Mouse (Mus musculus) ES-E14 (cell line): ENCODE results near the gene E2f2. TPM values are rescaled to one million over a fixed set of nuclear protein-coding genes. Genes with fewer than 3 reads are reported as not detected.

Experiments
- DNase-seq: peaks from one replicate; pipeline ENCODE4 v3.0.0-alpha.2; 2013; ENCODE audit warnings: low read depth, low spot score
- H3K27ac ChIP-seq: 2 replicates; pipeline ENCODE4 v1.5.1; 2012; ENCODE audit warnings: low read depth, mild to moderate bottlenecking, low read length, moderate library complexity, mixed read lengths; ENCODE audit not compliant: poor library complexity, insufficient read depth, severe bottlenecking
- H3K36me3 ChIP-seq: 2 replicates; pipeline ENCODE4 v1.6.1; 2012; ENCODE audit warnings: mild to moderate bottlenecking, low read length, moderate library complexity, mixed read lengths; ENCODE audit not compliant: control insufficient read depth, poor library complexity, insufficient read depth, severe bottlenecking
- H3K4me1 ChIP-seq, 2 experiments: fragments of 150-350 bp in 1 of 2; sonication (generic) in 1 of 2; 2 replicates each; pipeline ENCODE4 v1.6.1; 2012; ENCODE audit warnings: low read length in 2 of 2, mild to moderate bottlenecking in 1 of 2, mixed read lengths in 1 of 2; ENCODE audit not compliant: control insufficient read depth in 2 of 2, insufficient read depth in 2 of 2, poor library complexity in 1 of 2
- H3K4me3 ChIP-seq, 2 experiments: fragments of 150-350 bp in 1 of 2; sonication (generic) in 1 of 2; 2 replicates each; pipeline ENCODE4 v1.5.1; 2012; ENCODE audit warnings: low read length in 2 of 2, low read depth in 1 of 2, mild to moderate bottlenecking in 1 of 2, mixed read lengths in 1 of 2; ENCODE audit not compliant: insufficient read depth in 1 of 2, poor library complexity in 1 of 2, severe bottlenecking in 1 of 2
- H3K9ac ChIP-seq: 2 replicates; pipeline ENCODE4 v1.6.1; 2012; ENCODE audit warnings: low read depth, mild to moderate bottlenecking, low read length, mixed read lengths; ENCODE audit not compliant: poor library complexity, insufficient read depth, severe bottlenecking
- H3K9me3 ChIP-seq: fragments of 150-350 bp; sonication (generic); 2 replicates; pipeline ENCODE4 v1.6.1; 2012; ENCODE audit warnings: low read depth, mild to moderate bottlenecking, low read length; ENCODE audit not compliant: control insufficient read depth, insufficient read depth
- CHD2 ChIP-seq: IDR thresholded peaks from 2 replicates; pipeline ENCODE4 v1.6.1; 2014; ENCODE audit warnings: mild to moderate bottlenecking, low read depth, low read length, inconsistent platforms
- HCFC1 ChIP-seq: IDR thresholded peaks from 2 replicates; pipeline ENCODE4 v1.6.1; 2012; ENCODE audit warnings: low read length, inconsistent platforms, borderline replicate concordance; ENCODE audit not compliant: insufficient read depth
- MAFK ChIP-seq: IDR thresholded peaks from 2 replicates; pipeline ENCODE4 v1.6.1; 2014; ENCODE audit warnings: mild to moderate bottlenecking, low read depth, low read length, inconsistent platforms; ENCODE audit not compliant: insufficient read depth
- ZC3H11A ChIP-seq: IDR thresholded peaks from 2 replicates; pipeline ENCODE4 v1.6.1; 2012; ENCODE audit warnings: low read depth, mild to moderate bottlenecking, inconsistent platforms, low read length, borderline replicate concordance
- ZNF384 ChIP-seq: IDR thresholded peaks from 2 replicates; pipeline ENCODE4 v1.6.1; 2012; ENCODE audit warnings: low read depth, low read length, inconsistent platforms
- in situ Hi-C, 2 experiments: fragments of 600-800 bp; cut with MboI; formaldehyde crosslinking; loops; one replicate each; pipeline ENCODE4 v1.15.1; 2025; ENCODE audit warnings: low sequenced_read_pairs in 2 of 2, inconsistent platforms in 1 of 2; ENCODE audit not compliant: unreplicated experiment in 2 of 2
- total RNA-seq: library from RNA; depleted of rRNA; stranded (reverse); fragments of 300-350 nt; gene quantifications from 2 replicates; pipeline ENCODE4 v1.2.3, GENCODE M21; 2012

E2f2 gene
- total RNA-seq, 1 experiment: 7.5 TPM

GRCm38 (mm10) chr4:136140327-136141250 lies 31.6 kb upstream of the E2f2 start:
- Histone ChIP-seq H3K36me3 (no peaks in the 10 kb centered on the region; the same call in 1 of the 2 replicates), H3K9ac (no peak overlapping the region), H3K27ac (no peak overlapping the region), H3K4me1 (peaks cover 3 to 5% of the 10 kb centered on the region in 2 experiments; a peak in 2 of 4 replicates), H3K4me3 (peak overlapping the region in 1 of 2 experiments; percentile 39; a peak in 2 of 4 replicates), H3K9me3 (no peaks in the 10 kb centered on the region)
- DNase-seq: peak; percentile 80
- in situ Hi-C loops: no loop called here
- no peak for TF ChIP-seq ZNF384
- no peak for TF ChIP-seq MAFK
- 0 out of 2 replicates have a peak, but pooled peaks have one; percentile 35 for TF ChIP-seq HCFC1
- TF ChIP-seq ZC3H11A: no peak
- no peak for TF ChIP-seq CHD2

- no peak overlapping the region for H3K9ac ChIP-seq
- no peaks in the 10 kb centered on the region; the same call in 1 of the 2 replicates for H3K36me3 ChIP-seq
- H3K4me1 ChIP-seq: peaks cover 3 to 8% of the 10 kb centered on the region in 2 experiments; a peak in 3 of 4 replicates
- in situ Hi-C loops: no loop called here
- H3K9me3 ChIP-seq: no peaks in the 10 kb centered on the region
- TF ChIP-seq CHD2 (no peak), HCFC1 (no peak), MAFK (no peak), ZC3H11A (no peak), ZNF384 (no peak)
- H3K4me3 ChIP-seq: no peak overlapping the region
- DNase-seq: no peak
- no peak overlapping the region for H3K27ac ChIP-seq
Observed at GRCm38 (mm10) chr4:136142267-136143192, 29.7 kb upstream of the E2f2 start.

DNA sequence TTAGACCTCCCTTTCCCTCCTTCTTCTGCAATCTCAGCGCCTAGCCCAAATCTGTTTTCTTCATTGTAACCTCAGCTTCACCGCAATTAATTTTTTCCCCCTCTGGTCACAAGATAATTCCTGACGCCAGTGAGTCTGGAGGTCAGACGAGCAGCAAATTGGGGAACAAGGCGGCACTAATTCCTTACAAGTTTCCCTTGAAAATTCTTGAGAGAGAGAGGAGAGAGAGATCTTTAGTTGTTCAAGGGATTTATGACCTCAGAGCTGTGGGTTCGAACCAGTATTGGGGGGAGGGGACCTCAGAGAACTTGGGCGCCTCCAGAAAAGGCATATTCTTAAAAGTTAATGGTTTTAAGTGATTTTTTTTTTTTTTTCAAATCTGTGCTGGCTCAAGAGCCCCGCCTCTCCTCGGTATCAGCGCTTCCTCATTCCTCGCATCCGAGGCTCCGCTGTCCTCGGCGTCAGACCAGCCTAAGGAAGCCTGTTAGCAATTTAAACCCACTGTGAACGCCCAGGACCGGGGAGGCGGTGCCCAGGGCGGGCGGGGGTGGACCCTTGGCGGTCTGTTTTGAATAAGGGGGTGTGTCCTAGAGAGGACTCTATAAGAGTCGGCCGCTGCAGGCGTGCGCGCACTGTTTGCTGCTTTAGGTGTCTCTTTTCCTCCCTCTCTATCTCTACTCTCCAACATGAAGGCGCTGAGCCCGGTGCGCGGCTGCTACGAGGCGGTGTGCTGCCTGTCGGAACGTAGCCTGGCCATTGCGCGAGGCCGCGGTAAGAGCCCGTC lies 28.8 kb upstream of the E2f2 start, which contains the start of gene Id3:
TSS of gene Id3 (plus strand) at position 305 of the 784 bp plus-strand sequence.
- Histone ChIP-seq H3K36me3 (no peaks in the 10 kb centered on the region; the same call in 1 of the 2 replicates), H3K4me3 (peak within 1 kb of the TSS; percentile 73 to 75), H3K9ac (peak within 1 kb of the TSS; percentile 49), H3K27ac (no peak within 1 kb of the TSS), H3K9me3 (no peaks in the 10 kb centered on the region), H3K4me1 (peaks cover 3 to 10% of the 10 kb centered on the region in 2 experiments; a peak in 3 of 4 replicates)
- in situ Hi-C loops: no loop called here
- no peak; the same call in 1 of the 2 replicates for TF ChIP-seq HCFC1
- peak; percentile 71 for TF ChIP-seq ZNF384
- DNase-seq: peak; percentile 89
